Mouse (Mus musculus) liver, embryonic 14.5 days (tissue): ENCODE results near the gene Pex16.

Experiments
- CTCF ChIP-seq: IDR thresholded peaks from 2 replicates; pipeline ENCODE4 v1.5.1; 2016; ENCODE audit warnings: antibody characterized with exemption, low read depth, control low read depth
- EP300 ChIP-seq: IDR thresholded peaks from 2 replicates; pipeline ENCODE4 v1.6.1; 2016; ENCODE audit warnings: antibody characterized with exemption, low read depth

- TF ChIP-seq CTCF = no peak
- TF ChIP-seq EP300 = no peak
Measured at GRCm38 (mm10) chr2:92423702-92424461, 49.4 kb downstream of the Pex16 start.
